Mouse (Mus musculus): ENCODE results near the gene Tex37. TPM values are rescaled to one million over a fixed set of nuclear protein-coding genes. Genes with fewer than 3 reads are reported as not detected.
A peak's percentile ranks its signal among the peaks of the same experiment; 100 is the strongest.

Gene Tex37
- polyA plus RNA-seq, 1 experiment from 2014 or later, result not detected

GRCm38 (mm10) chr6:70953274-70953673, 34.5 kb upstream of the Tex37 start:
- ATAC-seq (ENCODE audit: insufficient number of reproducible peaks, insufficient read depth, low FRiP score, low TSS enrichment, low read depth), result no peak
- no peak overlapping the region for H3K4me2 ChIP-seq
- peaks cover 11% of the 10 kb centered on the region for H3K4me1 ChIP-seq (replicated peaks)
- no peaks in the 10 kb centered on the region for H3K9me3 ChIP-seq
- no peaks in the 10 kb centered on the region for H3K36me3 ChIP-seq
- 71% methylated on average over 7 of the region's 7 CpGs for WGBS
- no peak overlapping the region for H3K4me3 ChIP-seq (replicated peaks)
- no peak overlapping the region for H3K27ac ChIP-seq
- H3K27me3 ChIP-seq, result peaks cover 61% of the 10 kb centered on the region
- H3K9ac ChIP-seq (replicated peaks), result no peak overlapping the region

GRCm38 (mm10) chr6:70931801-70932200, 13.1 kb upstream of the Tex37 start:
- Histone ChIP-seq H3K9ac (replicated peaks) (no peak overlapping the region), H3K4me3 (replicated peaks) (no peak overlapping the region), H3K27ac (no peak overlapping the region), H3K4me1 (replicated peaks) (0 out of 2 replicates have a peak, but pooled peaks cover 6% of the 10 kb centered on the region), H3K27me3 (no peaks in the 10 kb centered on the region), H3K36me3 (no peaks in the 10 kb centered on the region), H3K9me3 (no peaks in the 10 kb centered on the region), H3K4me2 (no peak overlapping the region)
- 86% methylated on average over 2 of the region's 2 CpGs for WGBS
- no peak for ATAC-seq (ENCODE audit: insufficient number of reproducible peaks, insufficient read depth, low FRiP score, low TSS enrichment, low read depth)

- WGBS, result 1% methylated on average over 22 of the region's 22 CpGs
- Histone ChIP-seq H3K9ac (replicated peaks) (peak overlapping the region; percentile 47), H3K27ac (peak overlapping the region; percentile 62; the same call in 1 of the 2 replicates), H3K9me3 (no peaks in the 10 kb centered on the region), H3K4me2 (peak overlapping the region; percentile 57), H3K27me3 (no peaks in the 10 kb centered on the region), H3K4me3 (replicated peaks) (peak overlapping the region; percentile 32), H3K36me3 (no peaks in the 10 kb centered on the region), H3K4me1 (replicated peaks) (peaks cover 10% of the 10 kb centered on the region)
- ATAC-seq (ENCODE audit: insufficient number of reproducible peaks, insufficient read depth, low FRiP score, low TSS enrichment, low read depth), result peak; percentile 69; the same call in 1 of the 2 replicates
Observed at GRCm38 (mm10) chr6:70921274-70922074, 2.7 kb upstream of the Tex37 start.

- Histone ChIP-seq H3K4me2 (peak overlapping the region; percentile 50), H3K9me3 (no peaks in the 10 kb centered on the region), H3K27ac (no peak overlapping the region), H3K27me3 (peaks cover 7% of the 10 kb centered on the region; the same call in 1 of the 2 replicates), H3K9ac (replicated peaks) (no peak overlapping the region), H3K36me3 (no peaks in the 10 kb centered on the region), H3K4me1 (replicated peaks) (peaks cover 17% of the 10 kb centered on the region), H3K4me3 (replicated peaks) (no peak overlapping the region)
- no peak for ATAC-seq (ENCODE audit: insufficient number of reproducible peaks, insufficient read depth, low FRiP score, low TSS enrichment, low read depth)
- 64% methylated on average over 7 of the region's 7 CpGs for WGBS
Observed at GRCm38 (mm10) chr6:70912396-70912765, 6.3 kb downstream of the Tex37 start.

- H3K9me3 ChIP-seq, result no peaks in the 10 kb centered on the region
- peaks cover 17% of the 10 kb centered on the region for H3K4me1 ChIP-seq (replicated peaks)
- peak overlapping the region; percentile 50 for H3K4me2 ChIP-seq
- no peak overlapping the region for H3K9ac ChIP-seq (replicated peaks)
- peaks cover 7% of the 10 kb centered on the region; the same call in 1 of the 2 replicates for H3K27me3 ChIP-seq
- H3K36me3 ChIP-seq, result 0 out of 2 replicates have a peak, but pooled peaks cover under 1% of the 10 kb centered on the region
- WGBS, result 11% methylated on average over 20 of the region's 20 CpGs
- H3K27ac ChIP-seq, result no peak overlapping the region
- ATAC-seq (ENCODE audit: insufficient number of reproducible peaks, insufficient read depth, low FRiP score, low TSS enrichment, low read depth), result no peak; the same call in 1 of the 2 replicates
- H3K4me3 ChIP-seq (replicated peaks), result peak overlapping the region; percentile 8
Observed at GRCm38 (mm10) chr6:70911668-70912395, 6.9 kb downstream of the Tex37 start.

- H3K4me3 ChIP-seq (replicated peaks), result no peak overlapping the region
- no peak overlapping the region for H3K4me2 ChIP-seq
- no peak overlapping the region for H3K9ac ChIP-seq (replicated peaks)
- WGBS, result 70% methylated on average over 4 of the region's 4 CpGs
- H3K9me3 ChIP-seq, result no peaks in the 10 kb centered on the region
- no peak for ATAC-seq (ENCODE audit: insufficient number of reproducible peaks, insufficient read depth, low FRiP score, low TSS enrichment, low read depth)
- H3K4me1 ChIP-seq (replicated peaks), result peaks cover 17% of the 10 kb centered on the region
- peaks cover 7% of the 10 kb centered on the region; the same call in 1 of the 2 replicates for H3K27me3 ChIP-seq
- H3K36me3 ChIP-seq, result peaks cover 16% of the 10 kb centered on the region; the same call in 1 of the 2 replicates
- H3K27ac ChIP-seq, result no peak overlapping the region
Observed at GRCm38 (mm10) chr6:70910285-70910684, 8.4 kb downstream of the Tex37 start.

GRCm38 (mm10) chr6:70909572-70909971, 9.2 kb downstream of the Tex37 start:
- ATAC-seq (ENCODE audit: insufficient number of reproducible peaks, insufficient read depth, low FRiP score, low TSS enrichment, low read depth), result no peak
- peaks cover 7% of the 10 kb centered on the region; the same call in 1 of the 2 replicates for H3K27me3 ChIP-seq
- H3K4me3 ChIP-seq (replicated peaks), result no peak overlapping the region
- peaks cover 17% of the 10 kb centered on the region for H3K4me1 ChIP-seq (replicated peaks)
- H3K9me3 ChIP-seq, result no peaks in the 10 kb centered on the region
- no peak overlapping the region for H3K4me2 ChIP-seq
- H3K27ac ChIP-seq, result no peak overlapping the region
- no peak overlapping the region for H3K9ac ChIP-seq (replicated peaks)
- peaks cover 19% of the 10 kb centered on the region for H3K36me3 ChIP-seq
- 91% methylated on average over 7 of the region's 7 CpGs for WGBS

GRCm38 (mm10) chr6:70903689-70904088, 15.0 kb downstream of the Tex37 start:
- Histone ChIP-seq H3K9ac (replicated peaks) (no peak overlapping the region), H3K4me2 (no peak overlapping the region), H3K27ac (no peak overlapping the region), H3K9me3 (no peaks in the 10 kb centered on the region), H3K27me3 (no peaks in the 10 kb centered on the region), H3K4me3 (replicated peaks) (no peak overlapping the region), H3K4me1 (replicated peaks) (no peaks in the 10 kb centered on the region), H3K36me3 (peaks cover 58% of the 10 kb centered on the region)
- WGBS, result 94% methylated on average over 5 of the region's 5 CpGs
- ATAC-seq (ENCODE audit: insufficient number of reproducible peaks, insufficient read depth, low FRiP score, low TSS enrichment, low read depth), result no peak

GRCm38 (mm10) chr6:70899594-70900003, 19.1 kb downstream of the Tex37 start:
- peaks cover 71% of the 10 kb centered on the region for H3K36me3 ChIP-seq
- ATAC-seq (ENCODE audit: insufficient number of reproducible peaks, insufficient read depth, low FRiP score, low TSS enrichment, low read depth), result no peak
- no peak overlapping the region for H3K4me2 ChIP-seq
- no peak overlapping the region for H3K27ac ChIP-seq
- H3K9me3 ChIP-seq, result no peaks in the 10 kb centered on the region
- 29% methylated on average over 8 of the region's 8 CpGs for WGBS
- H3K27me3 ChIP-seq, result no peaks in the 10 kb centered on the region
- no peaks in the 10 kb centered on the region for H3K4me1 ChIP-seq (replicated peaks)
- H3K4me3 ChIP-seq (replicated peaks), result no peak overlapping the region
- H3K9ac ChIP-seq (replicated peaks), result no peak overlapping the region

- WGBS, result 77% methylated on average over 6 of the region's 6 CpGs
- ATAC-seq (ENCODE audit: insufficient number of reproducible peaks, insufficient read depth, low FRiP score, low TSS enrichment, low read depth), result no peak
- peaks cover 74% of the 10 kb centered on the region for H3K36me3 ChIP-seq
Observed at GRCm38 (mm10) chr6:70898166-70898565, 20.6 kb downstream of the Tex37 start.

GRCm38 (mm10) chr6:70887993-70888392, 30.7 kb downstream of the Tex37 start:
- Histone ChIP-seq H3K27me3 (no peaks in the 10 kb centered on the region), H3K36me3 (peaks cover 90% of the 10 kb centered on the region), H3K9ac (replicated peaks) (no peak overlapping the region), H3K9me3 (no peaks in the 10 kb centered on the region), H3K4me2 (no peak overlapping the region), H3K4me1 (replicated peaks) (no peaks in the 10 kb centered on the region), H3K27ac (no peak overlapping the region), H3K4me3 (replicated peaks) (no peak overlapping the region)
- no peak for ATAC-seq (ENCODE audit: insufficient number of reproducible peaks, insufficient read depth, low FRiP score, low TSS enrichment, low read depth)
- WGBS, result 93% methylated on average over 11 of the region's 11 CpGs

More at GRCm38 (mm10) chr6:70898166-70898565, 20.6 kb downstream of the Tex37 start:
- Histone ChIP-seq H3K27ac (no peak overlapping the region), H3K27me3 (no peaks in the 10 kb centered on the region), H3K9me3 (no peaks in the 10 kb centered on the region), H3K9ac (replicated peaks) (no peak overlapping the region), H3K4me2 (no peak overlapping the region), H3K4me1 (replicated peaks) (no peaks in the 10 kb centered on the region), H3K4me3 (replicated peaks) (no peak overlapping the region)

All from limb, embryonic 12.5 days (tissue).